In genomic region chr15:41984267-41984666, GRCm38 (mm10) we compare ENCODE assay signal across 14 mouse cellular contexts.
"Had no signal": no experiment of that assay in that cellular context is flagged by ENCODE, and none has a peak within 500 bp of the region (broad histone marks: within the 10 kb centered on the region; RNA-seq: fewer than 3 reads in every experiment).

No protein-coding gene starts in this region.

- H3K27me3 ChIP-seq: liver, embryonic 13.5 days; midbrain, embryonic 13.5 days had no signal

- H3K4me1 ChIP-seq: liver, embryonic 13.5 days; midbrain, embryonic 13.5 days had no signal

- DNase-seq: kidney, adult 2 months; kidney, postnatal 25 days; layer of hippocampus, postnatal 36 days; liver, embryonic 13.5 days; lung, adult 2 months; lung, postnatal 14 days; thymus, adult 18-20 months; thymus, postnatal 14 days; thymus, postnatal 4 days had no signal

- H3K9me3 ChIP-seq: liver, embryonic 13.5 days; midbrain, embryonic 13.5 days had no signal

- H3K27ac ChIP-seq: kidney, postnatal 0 days; left cerebral cortex, adult 2 months; liver, embryonic 13.5 days; macrophage; midbrain, embryonic 13.5 days had no signal

- H3K4me2 ChIP-seq: liver, embryonic 13.5 days; midbrain, embryonic 13.5 days had no signal

- ATAC-seq: intestine, postnatal 0 days; midbrain, embryonic 13.5 days had no signal

- H3K4me3 ChIP-seq: left cerebral cortex, adult 2 months; liver, embryonic 13.5 days; midbrain, embryonic 13.5 days had no signal

- H3K36me3 ChIP-seq: liver, embryonic 13.5 days; midbrain, embryonic 13.5 days had no signal

- H3K9ac ChIP-seq: liver, embryonic 13.5 days; midbrain, embryonic 13.5 days had no signal
